Mouse (Mus musculus) embryonic facial prominence, embryonic 14.5 days (tissue): ENCODE measurements around the gene Gm8005. TPM values are rescaled to one million over a fixed set of nuclear protein-coding genes. Genes with fewer than 3 reads are reported as not detected.
"Not testable (repeated sequence)": the region's sequence is repeated elsewhere in the genome, so short reads cannot be mapped to it uniquely, and the experiment has no call there.

Source experiments
- ATAC-seq: fragments of 200-750 bp; cut with Nextera tagmentation; 2 replicates; pipeline ENCODE4 v1.8.0; 2017; ENCODE audit warnings: low read depth, moderate number of reproducible peaks, moderate TSS enrichment
- DNase-seq: peaks from one replicate; pipeline ENCODE4 v3.0.0-alpha.2; 2015; ENCODE audit warnings: low spot score
- H3K27ac ChIP-seq: fragments of 300-500 bp; sonication (generic); replicated peaks from 2 replicates; pipeline ENCODE4 v1.5.1; 2014; ENCODE audit warnings: low read depth, mild to moderate bottlenecking, low read length, moderate library complexity
- H3K27me3 ChIP-seq: fragments of 300-500 bp; sonication (generic); replicated peaks from 2 replicates; pipeline ENCODE4 v1.6.1; 2014; ENCODE audit warnings: low read length; ENCODE audit not compliant: control insufficient read depth, insufficient read depth
- H3K36me3 ChIP-seq: fragments of 300-500 bp; sonication (generic); 2 replicates; pipeline ENCODE4 v1.6.1; 2014; ENCODE audit warnings: low read length, mixed read lengths; ENCODE audit not compliant: control insufficient read depth, insufficient read depth
- H3K4me1 ChIP-seq: fragments of 300-500 bp; sonication (generic); 2 replicates; pipeline ENCODE4 v1.6.1; 2014; ENCODE audit warnings: antibody characterized with exemption, low read length; ENCODE audit not compliant: control insufficient read depth, insufficient read depth
- H3K4me2 ChIP-seq: fragments of 300-500 bp; sonication (generic); 2 replicates; pipeline ENCODE4 v1.6.1; 2014; ENCODE audit warnings: low read depth, mild to moderate bottlenecking, low read length, moderate library complexity, mixed read lengths
- H3K4me3 ChIP-seq: fragments of 300-500 bp; sonication (generic); 2 replicates; pipeline ENCODE4 v1.5.1; 2014; ENCODE audit warnings: low read depth, mild to moderate bottlenecking, low read length
- H3K9ac ChIP-seq: fragments of 300-500 bp; sonication (generic); 2 replicates; pipeline ENCODE4 v1.6.1; 2014; ENCODE audit warnings: low read depth, mild to moderate bottlenecking, low read length, moderate library complexity, mixed read lengths
- H3K9me3 ChIP-seq: fragments of 300-500 bp; sonication (generic); 2 replicates; pipeline ENCODE4 v1.6.1; 2016; ENCODE audit warnings: low read length; ENCODE audit not compliant: control insufficient read depth
- WGBS: fragments of 180-500 bp; shearing (Covaris S2); extraction: QIAGEN DNeasy Blood & Tissue Kit; methylation state at CpG from one replicate; pipeline ENCODE4 v1.1.7; 2014; 5-methylcytosine and 5-hydroxymethylcytosine counted together
- polyA plus RNA-seq: library from polyadenylated mRNA; unstranded; fragments of >200 nt; fragmentation: Nextera tagmentation; extraction: Ambion mirVana; gene quantifications from 2 replicates; pipeline ENCODE4 v1.2.1, GENCODE M21; 2014

Gene Gm8005
- polyA plus RNA-seq, result not detected in 2 replicates

- H3K4me1 ChIP-seq, H3K36me3 ChIP-seq, H3K27ac ChIP-seq, H3K9me3 ChIP-seq, DNase-seq, H3K9ac ChIP-seq, ATAC-seq, H3K4me2 ChIP-seq, H3K27me3 ChIP-seq, H3K4me3 ChIP-seq: not testable (repeated sequence)
- 85% methylated on average over 2 of the region's 4 CpGs for WGBS
These were observed at the start of gene Gm8005 for GRCm38 (mm10) chr14:42439573-42439972. Gm8005 (minus strand) TSS chr14:42439673.

GRCm38 (mm10) chr14:42463581-42463980 is 24.1 kb upstream of the Gm8005 start, which contains the start of gene Gm8011:
Gm8011 (plus strand) TSS chr14:42463881.
- H3K36me3 ChIP-seq, H3K27me3 ChIP-seq, H3K4me3 ChIP-seq, H3K4me1 ChIP-seq, H3K4me2 ChIP-seq, H3K9me3 ChIP-seq, DNase-seq, H3K27ac ChIP-seq, ATAC-seq, H3K9ac ChIP-seq: not testable (repeated sequence)
- 61% methylated on average over 2 of the region's 2 CpGs for WGBS

Other genes with a start within 250 kb of the Gm8005 start
- not detected in 2 replicates for gene Gm3573, start 248.9 kb downstream of the Gm8005 start, polyA plus RNA-seq
- gene Gm17026, start 179.6 kb downstream of the Gm8005 start, polyA plus RNA-seq, result not detected in 2 replicates
- gene Gm9611, start 142.3 kb downstream of the Gm8005 start, polyA plus RNA-seq, result not detected in 2 replicates
- gene Gm7995, start 129.5 kb downstream of the Gm8005 start, polyA plus RNA-seq, result not detected in 2 replicates
- gene Gm8011, start 24.2 kb upstream of the Gm8005 start, polyA plus RNA-seq, result not detected in 2 replicates
- not detected in 2 replicates for gene Gm8020, start 62.7 kb upstream of the Gm8005 start, polyA plus RNA-seq
- not detected in 2 replicates for gene Gm8024, start 84.6 kb upstream of the Gm8005 start, polyA plus RNA-seq
- not detected in 2 replicates for gene Gm17124, start 160.2 kb upstream of the Gm8005 start, polyA plus RNA-seq
- not detected in 2 replicates for gene Gm3633, start 202.2 kb upstream of the Gm8005 start, polyA plus RNA-seq
- gene Gm10378, start 216.3 kb upstream of the Gm8005 start, polyA plus RNA-seq, result not detected in 2 replicates